17 mouse cellular contexts compared by ENCODE assay signal in the genomic region with DNA sequence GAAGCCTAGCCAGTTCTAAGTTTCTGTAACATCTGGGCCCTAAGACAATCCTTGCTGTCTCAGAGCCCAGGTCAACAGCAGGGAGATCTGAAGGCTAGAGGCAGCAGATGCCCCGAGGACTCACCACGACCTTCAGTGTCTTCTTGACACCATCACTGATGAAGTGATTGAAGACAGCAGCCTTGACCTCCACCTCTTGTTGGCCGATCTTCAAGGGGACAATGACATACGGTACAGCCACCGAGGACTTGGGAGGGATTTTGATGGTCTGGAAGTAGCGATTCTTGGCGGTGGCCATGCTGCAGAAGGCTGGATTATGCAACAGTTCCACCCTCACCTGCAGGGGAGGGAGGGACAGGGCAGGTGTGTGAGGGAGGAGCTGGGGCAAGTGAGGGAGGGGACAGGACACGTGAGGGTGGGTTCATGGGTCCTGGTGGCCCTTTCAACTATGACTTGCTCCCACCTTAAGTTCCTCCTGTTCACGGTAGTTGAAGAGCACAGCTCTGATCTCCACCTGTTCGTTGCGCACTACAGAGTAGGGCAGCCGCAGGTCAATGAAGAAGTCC. TPM values are rescaled to one million over a fixed set of nuclear protein-coding genes. Genes with fewer than 3 reads are reported as not detected.
DNase-seq lines count a peak whose midpoint lies in the region; ATAC-seq and TF ChIP-seq lines count a peak whose summit lies in the region.
"Had no signal": no experiment of that assay in that cellular context is flagged by ENCODE, and none has a peak within 500 bp of the region (broad histone marks: within the 10 kb centered on the region; RNA-seq: fewer than 3 reads in every experiment).

No protein-coding gene starts in this region.

- no peak for TF ChIP-seq EP300 in liver, postnatal 0 days (IDR thresholded peaks at IDR 0.05; ENCODE audit: low read depth)

- intact Hi-C loops in heart, postnatal 25 days (cut with DNase I), result no loop called here

- DNase-seq in adrenal gland, postnatal 14 days, result peak; percentile 38
- no peak for DNase-seq in adrenal gland, adult 8-10 months
- DNase-seq in heart, adult 11 months, result peak; percentile 89
- no peak for DNase-seq in heart, postnatal 25 days (ENCODE audit: low spot score)
- DNase-seq in testis, postnatal 10 days (ENCODE audit: low spot score), result peak; percentile 40
- no peak for DNase-seq in testis, postnatal 14 days (ENCODE audit: low spot score)
- DNase-seq in liver, postnatal 0 days, result no peak
- DNase-seq in layer of hippocampus, postnatal 36 days, result no peak

- H3K36me3 ChIP-seq in liver, postnatal 0 days (replicated peaks; ENCODE audit: insufficient read depth, low read length), result peaks cover 76% of the 10 kb centered on the region
- H3K36me3 ChIP-seq: embryonic facial prominence, embryonic 13.5 days; heart, embryonic 13.5 days; hindbrain, embryonic 12.5 days had no signal

- no peak overlapping the region for H3K4me2 ChIP-seq in liver, postnatal 0 days (ENCODE audit: low read depth, low read length)
- H3K4me2 ChIP-seq: embryonic facial prominence, embryonic 13.5 days; heart, embryonic 13.5 days; hindbrain, embryonic 12.5 days had no signal

- no peak for ATAC-seq in liver, postnatal 0 days
- ATAC-seq: hindbrain, embryonic 16.5 days had no signal

- H3K27ac ChIP-seq in liver, postnatal 0 days (ENCODE audit: low read depth), result 0 out of 2 replicates have a peak overlapping the region, but pooled peaks have one; percentile 11
- H3K27ac ChIP-seq: embryonic facial prominence, embryonic 13.5 days; heart, embryonic 13.5 days; hindbrain, embryonic 12.5 days had no signal

- peaks cover 13% of the 10 kb centered on the region for H3K4me1 ChIP-seq in liver, postnatal 0 days (ENCODE audit: insufficient read depth)
- H3K4me1 ChIP-seq: embryonic facial prominence, embryonic 13.5 days; heart, embryonic 13.5 days; hindbrain, embryonic 12.5 days had no signal

- no peak overlapping the region for H3K4me3 ChIP-seq in liver, postnatal 0 days (ENCODE audit: low read depth, low read length)
- H3K4me3 ChIP-seq: embryonic facial prominence, embryonic 13.5 days; heart, embryonic 13.5 days; hindbrain, embryonic 12.5 days had no signal

- no peak overlapping the region for H3K9ac ChIP-seq in liver, postnatal 0 days (replicated peaks)
- H3K9ac ChIP-seq: embryonic facial prominence, embryonic 13.5 days; heart, embryonic 13.5 days; hindbrain, embryonic 12.5 days had no signal

- no peak for TF ChIP-seq CTCF in liver, postnatal 0 days (IDR thresholded peaks at IDR 0.05; ENCODE audit: low read depth)

- no peaks in the 10 kb centered on the region for H3K9me3 ChIP-seq in liver, postnatal 0 days (ENCODE audit: low read length)
- H3K9me3 ChIP-seq: embryonic facial prominence, embryonic 13.5 days; heart, embryonic 13.5 days; hindbrain, embryonic 12.5 days had no signal

- no peaks in the 10 kb centered on the region for H3K27me3 ChIP-seq in liver, postnatal 0 days (ENCODE audit: insufficient read depth, low read length)
- H3K27me3 ChIP-seq: hindbrain, embryonic 12.5 days had no signal

- WGBS in liver, postnatal 0 days (ENCODE audit: insufficient replicate concordance), result 76% methylated on average over 12 of the region's 12 CpGs

RNA-seq across cellular contexts. Expression of a gene that starts 9.5 kb away (rescaled TPM):
- 181 and 603 TPM in 2 replicates for total RNA-seq in adrenal gland, postnatal 14 days (2021)
- total RNA-seq in adrenal gland, adult 8-10 months (2022), result 1,000 to 10,000 TPM in 1 of 4 experiments, 100 to 1,000 TPM in 1, 10 to 100 TPM in 2; 36.4 to 1,135 (median 245) TPM
- total RNA-seq in heart, postnatal 25 days (2021), result 10 to 100 TPM; 47.1 to 80.7 TPM
- polyA plus RNA-seq in liver, postnatal 0 days (2015; fragmentation: Nextera tagmentation; extraction: Ambion mirVana), result 1,136 and 1,364 TPM in 2 replicates
- 1 to 10 TPM; 1.1 to 2.4 TPM for total RNA-seq in layer of hippocampus, postnatal 36 days (2021)

RNA-seq across cellular contexts. Expression of a gene that starts 24.4 kb away (rescaled TPM):
- 0.19 and 0.53 TPM in 2 replicates for total RNA-seq in adrenal gland, postnatal 14 days (2021)
- total RNA-seq in adrenal gland, adult 8-10 months (2022), result under 1 TPM in 2 of 4 experiments, not detected in 2; 0.16 to 0.17 TPM
- not detected for total RNA-seq in heart, postnatal 25 days (2021)
- polyA plus RNA-seq in liver, postnatal 0 days (2015; fragmentation: Nextera tagmentation; extraction: Ambion mirVana), result 1.7 and 1.9 TPM in 2 replicates
- total RNA-seq in layer of hippocampus, postnatal 36 days (2021), result not detected
- total RNA-seq: gastrocnemius, postnatal 14 days; heart, postnatal 4 days had no signal
- polyA plus RNA-seq: embryonic facial prominence, embryonic 13.5 days; forebrain, embryonic 16.5 days; frontal cortex, adult 2 months; heart, postnatal 0 days; hindbrain, embryonic 12.5 days; hindbrain, embryonic 16.5 days had no signal

RNA-seq across cellular contexts. Expression of a gene that starts 29.8 kb away (rescaled TPM):
- total RNA-seq in adrenal gland, postnatal 14 days (2021), result 54.2 and 56.4 TPM in 2 replicates
- 100 to 1,000 TPM in 3 of 4 experiments, 10 to 100 TPM in 1; 98.6 to 107 (median 102) TPM for total RNA-seq in adrenal gland, adult 8-10 months (2022)
- 10 to 100 TPM; 26.1 to 29.5 TPM for total RNA-seq in heart, postnatal 25 days (2021)
- polyA plus RNA-seq in liver, postnatal 0 days (2015; fragmentation: Nextera tagmentation; extraction: Ambion mirVana), result 9.0 and 9.2 TPM in 2 replicates
- total RNA-seq in layer of hippocampus, postnatal 36 days (2021), result 10 to 100 TPM; 23.6 to 25.4 TPM

RNA-seq across cellular contexts. Expression of a gene that starts 30.8 kb away (rescaled TPM):
- total RNA-seq in adrenal gland, postnatal 14 days (2021), result 38.5 and 45.1 TPM in 2 replicates
- total RNA-seq in adrenal gland, adult 8-10 months (2022), result 10 to 100 TPM; 57.1 to 89.6 (median 72.8) TPM
- total RNA-seq in heart, postnatal 25 days (2021), result 100 to 1,000 TPM in 1 of 2 experiments, 10 to 100 TPM in 1; 90.6 to 107 TPM
- polyA plus RNA-seq in liver, postnatal 0 days (2015; fragmentation: Nextera tagmentation; extraction: Ambion mirVana), result 9.3 TPM in 2 replicates
- total RNA-seq in layer of hippocampus, postnatal 36 days (2021), result 1 to 10 TPM; 7.9 to 8.2 TPM

Comparison
In these comparisons a context has a peak if more than half of its experiments do, and no peak if none do; other contexts are left out.
1. DNase-seq: peak in adrenal gland, postnatal 14 days (single experiment), heart, adult 11 months (single experiment) and testis, postnatal 10 days (single experiment); none in adrenal gland, adult 8-10 months (single experiment), heart, postnatal 25 days (single experiment), testis, postnatal 14 days (single experiment), liver, postnatal 0 days (single experiment) and layer of hippocampus, postnatal 36 days (0 of 2).
2. RNA of a gene that starts 9.5 kb away (total RNA-seq): 181 to 603 TPM in adrenal gland, postnatal 14 days, 36.4 to 1,135 TPM in adrenal gland, adult 8-10 months and 47.1 to 80.7 TPM in heart, postnatal 25 days; 1.1 to 2.4 TPM in layer of hippocampus, postnatal 36 days; every median in the first group is over 10 times any median in the second.